Mouse (Mus musculus) kidney, embryonic 14.5 days (tissue): ENCODE results near the gene Osbpl5. TPM values are rescaled to one million over a fixed set of nuclear protein-coding genes. Genes with fewer than 3 reads are reported as not detected.

Source experiments
- ATAC-seq: fragments of 200-750 bp; cut with Nextera tagmentation; 2 replicates; pipeline ENCODE4 v1.8.0; 2017; ENCODE audit warnings: moderate number of reproducible peaks, mild to moderate bottlenecking, moderate TSS enrichment, moderate library complexity; ENCODE audit not compliant: low FRiP score, low TSS enrichment
- H3K27ac ChIP-seq: fragments of 300-500 bp; sonication (generic); 2 replicates; pipeline ENCODE4 v1.5.1; 2014; ENCODE audit warnings: low read depth, mild to moderate bottlenecking, low read length, moderate library complexity, mixed read lengths
- H3K27me3 ChIP-seq: fragments of 300-500 bp; sonication (generic); 2 replicates; pipeline ENCODE4 v1.6.1; 2014; ENCODE audit warnings: mild to moderate bottlenecking, low read length; ENCODE audit not compliant: control insufficient read depth, insufficient read depth
- H3K36me3 ChIP-seq: fragments of 300-500 bp; sonication (generic); 2 replicates; pipeline ENCODE4 v1.6.1; 2014; ENCODE audit warnings: low read length, mixed read lengths; ENCODE audit not compliant: control insufficient read depth, insufficient read depth
- H3K4me1 ChIP-seq: fragments of 300-500 bp; sonication (generic); 2 replicates; pipeline ENCODE4 v1.6.1; 2014; ENCODE audit warnings: low read length, mixed read lengths; ENCODE audit not compliant: control insufficient read depth, insufficient read depth
- H3K4me2 ChIP-seq: fragments of 300-500 bp; sonication (generic); replicated peaks from 2 replicates; pipeline ENCODE4 v1.6.1; 2014; ENCODE audit warnings: low read depth, mild to moderate bottlenecking, low read length
- H3K4me3 ChIP-seq: fragments of 300-500 bp; sonication (generic); 2 replicates; pipeline ENCODE4 v1.5.1; 2014; ENCODE audit warnings: mild to moderate bottlenecking, low read length
- H3K9ac ChIP-seq: fragments of 300-500 bp; sonication (generic); 2 replicates; pipeline ENCODE4 v1.6.1; 2014; ENCODE audit warnings: low read depth, mild to moderate bottlenecking, low read length, moderate library complexity
- H3K9me3 ChIP-seq: fragments of 300-500 bp; sonication (generic); 2 replicates; pipeline ENCODE4 v1.6.1; 2016; ENCODE audit warnings: low read length; ENCODE audit not compliant: control insufficient read depth
- WGBS: fragments of 180-500 bp; shearing (Covaris S2); extraction: QIAGEN DNeasy Blood & Tissue Kit; methylation state at CpG from one replicate; pipeline ENCODE4 v1.1.7; 2014; 5-methylcytosine and 5-hydroxymethylcytosine counted together
- polyA plus RNA-seq: library from polyadenylated mRNA; unstranded; fragments of >200 nt; fragmentation: Nextera tagmentation; extraction: Ambion mirVana; gene quantifications from 2 replicates; pipeline ENCODE4 v1.2.1, GENCODE M21; 2014

Osbpl5 gene
- polyA plus RNA-seq, 1 experiment from 2014 or later: 30.7 TPM

DNA sequence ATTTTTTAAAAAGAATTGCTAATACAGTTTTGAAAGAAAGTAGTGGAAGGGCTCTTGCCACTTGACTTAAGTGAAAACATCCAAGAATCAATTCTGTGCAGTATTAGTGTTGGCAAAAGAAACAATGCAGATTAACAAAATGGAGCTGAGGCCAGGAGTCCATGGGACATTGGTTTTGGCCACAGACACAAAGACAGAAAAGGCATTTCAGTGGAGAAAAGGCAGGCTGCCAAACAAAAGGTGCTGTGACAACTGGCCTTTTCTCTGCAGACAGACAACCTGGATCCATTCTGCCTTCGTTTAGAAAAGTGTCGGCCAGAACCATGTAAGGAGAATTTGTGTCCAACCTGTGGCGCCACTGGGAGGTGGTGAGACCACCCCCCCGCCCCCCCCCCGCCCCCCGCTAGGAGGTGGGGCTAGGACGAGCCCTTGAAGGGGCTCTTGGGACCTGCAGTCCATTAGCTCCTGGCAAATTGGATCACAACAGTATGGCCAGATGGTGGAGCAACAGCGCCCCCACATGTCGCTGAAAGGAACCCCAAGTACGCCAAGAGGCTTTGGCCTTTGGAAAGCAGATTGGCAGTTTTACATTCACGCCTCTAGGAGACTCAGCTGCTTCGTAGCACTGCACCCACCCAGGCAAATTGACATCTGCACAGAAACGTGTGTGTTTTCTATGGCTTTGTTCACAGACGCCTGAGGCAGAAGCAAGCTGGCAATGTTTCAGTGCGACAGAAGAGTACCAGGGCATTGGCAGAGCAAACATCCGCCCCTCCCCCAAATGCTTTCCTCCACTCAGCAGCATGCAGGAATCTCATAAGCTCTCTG, 8.5 kb downstream of the Osbpl5 start:
- 2% methylated on average over 16 of the region's 16 CpGs for WGBS
- Histone ChIP-seq H3K27me3 (no peaks in the 10 kb centered on the region), H3K27ac (no peak overlapping the region), H3K4me1 (no peaks in the 10 kb centered on the region), H3K4me3 (no peak overlapping the region; the same call in 1 of the 2 replicates), H3K36me3 (no peaks in the 10 kb centered on the region), H3K9me3 (no peaks in the 10 kb centered on the region), H3K9ac (no peak overlapping the region), H3K4me2 (peak overlapping the region; percentile 34)
- ATAC-seq: peak; percentile 88

- no peaks in the 10 kb centered on the region for H3K36me3 ChIP-seq
- no peaks in the 10 kb centered on the region for H3K9me3 ChIP-seq
- WGBS: 19% methylated on average over 2 of the region's 2 CpGs
- peak overlapping the region; percentile 70 for H3K4me2 ChIP-seq
- H3K27ac ChIP-seq: no peak overlapping the region
- H3K4me3 ChIP-seq: peak overlapping the region; percentile 47
- H3K4me1 ChIP-seq: peaks cover 20% of the 10 kb centered on the region
- peak overlapping the region; percentile 61; the same call in 1 of the 2 replicates for H3K9ac ChIP-seq
- no peaks in the 10 kb centered on the region for H3K27me3 ChIP-seq
- ATAC-seq: peak; percentile 21
These were observed 16.1 kb downstream of the Osbpl5 start for GRCm38 (mm10) chr7:143740653-143741052.

DNA sequence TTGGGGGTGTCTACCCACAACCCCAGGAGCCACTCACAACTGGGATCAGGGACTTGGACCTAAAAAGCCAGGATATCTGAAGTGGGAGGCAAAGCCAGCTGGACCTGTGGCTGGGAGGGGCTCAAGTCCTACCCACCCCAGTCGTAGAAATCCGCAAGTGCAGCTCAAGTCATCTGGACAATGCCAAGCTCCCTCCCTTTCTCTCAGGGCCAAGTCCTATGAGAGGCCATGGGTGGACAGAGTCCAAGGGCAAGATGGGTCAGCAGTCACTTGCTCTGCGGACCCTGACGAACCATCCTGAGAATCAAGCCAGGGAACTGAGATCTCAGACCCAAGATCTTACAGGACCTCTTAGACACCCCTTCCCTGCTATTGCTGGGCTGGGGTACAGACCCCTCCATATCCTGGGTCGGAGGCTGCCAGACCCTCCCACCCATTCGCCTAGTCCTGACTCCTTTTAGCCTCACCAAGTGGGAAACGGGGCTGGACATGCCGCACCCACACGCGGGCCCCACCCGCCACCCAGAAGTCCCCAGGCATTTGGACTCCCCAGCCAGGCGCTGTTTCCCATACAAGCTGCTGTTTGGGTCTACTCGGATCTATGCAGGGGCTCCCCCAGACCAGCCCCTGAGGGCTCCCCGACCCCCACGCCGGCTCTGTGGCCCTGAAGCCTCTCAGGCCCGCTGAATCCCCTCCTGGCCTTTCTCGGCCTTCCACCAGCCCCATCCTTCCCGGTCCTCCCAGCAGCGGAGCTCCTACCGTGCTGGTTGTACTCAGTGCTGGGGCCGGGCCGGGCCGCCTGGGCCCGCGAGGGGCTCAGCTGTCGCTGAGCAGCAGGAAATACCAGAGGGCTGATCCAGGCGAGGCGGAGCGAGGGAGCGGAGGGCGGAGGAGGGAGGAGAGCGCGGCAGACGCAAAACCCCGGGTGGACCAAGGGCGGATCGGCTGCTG, 17.0 kb downstream of the Osbpl5 start:
- peak overlapping the region; percentile 70 for H3K4me2 ChIP-seq
- peak overlapping the region; percentile 47 for H3K4me3 ChIP-seq
- H3K36me3 ChIP-seq: no peaks in the 10 kb centered on the region; the same call in 1 of the 2 replicates
- H3K27me3 ChIP-seq: no peaks in the 10 kb centered on the region
- no peaks in the 10 kb centered on the region for H3K9me3 ChIP-seq
- WGBS: 2% methylated on average over 36 of the region's 38 CpGs
- peak overlapping the region; percentile 2; the same call in 1 of the 2 replicates for H3K27ac ChIP-seq
- peak overlapping the region; percentile 61 for H3K9ac ChIP-seq
- peak; percentile 96 for ATAC-seq
- peaks cover 20% of the 10 kb centered on the region for H3K4me1 ChIP-seq

DNA sequence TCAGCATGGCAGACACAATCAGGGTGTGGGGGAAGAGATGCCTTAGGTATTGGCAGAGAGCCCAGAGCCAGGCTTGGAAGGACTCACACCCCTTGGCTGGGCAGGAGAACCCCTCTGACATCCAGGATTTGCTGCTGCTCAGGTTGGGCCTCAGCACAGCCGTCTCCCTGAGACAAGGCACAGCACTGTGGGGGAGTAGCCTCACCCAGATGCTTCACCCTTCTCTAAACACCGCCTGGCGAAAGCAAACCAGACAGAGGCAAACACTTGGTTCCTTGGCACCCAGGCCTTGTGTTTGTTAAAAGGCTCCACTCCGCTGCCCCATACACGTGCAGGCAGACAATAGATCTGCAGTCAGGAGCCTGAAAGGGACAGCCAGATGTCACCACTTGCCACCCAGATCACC, 18.2 kb downstream of the Osbpl5 start:
- no peaks in the 10 kb centered on the region; the same call in 1 of the 2 replicates for H3K36me3 ChIP-seq
- H3K4me1 ChIP-seq: peaks cover 20% of the 10 kb centered on the region
- peak overlapping the region; percentile 47; the same call in 1 of the 2 replicates for H3K4me3 ChIP-seq
- no peaks in the 10 kb centered on the region for H3K9me3 ChIP-seq
- no peak for ATAC-seq
- H3K27ac ChIP-seq: 0 out of 2 replicates have a peak overlapping the region, but pooled peaks have one; percentile 17
- H3K27me3 ChIP-seq: no peaks in the 10 kb centered on the region
- peak overlapping the region; percentile 61 for H3K9ac ChIP-seq
- peak overlapping the region; percentile 70 for H3K4me2 ChIP-seq
- WGBS: 25% methylated on average over 5 of the region's 5 CpGs

- 78% methylated on average over 6 of the region's 6 CpGs for WGBS
- Histone ChIP-seq H3K9ac (no peak overlapping the region), H3K9me3 (no peaks in the 10 kb centered on the region), H3K4me2 (peak overlapping the region; percentile 70), H3K27ac (0 out of 2 replicates have a peak overlapping the region, but pooled peaks have one; percentile 17), H3K4me3 (no peak overlapping the region), H3K4me1 (peaks cover 20% of the 10 kb centered on the region), H3K36me3 (no peaks in the 10 kb centered on the region; the same call in 1 of the 2 replicates), H3K27me3 (no peaks in the 10 kb centered on the region)
- ATAC-seq: no peak
These were observed 18.6 kb downstream of the Osbpl5 start for GRCm38 (mm10) chr7:143738194-143738593.

- H3K4me1 ChIP-seq: peaks cover 17% of the 10 kb centered on the region
- no peak overlapping the region for H3K4me2 ChIP-seq
- no peak overlapping the region for H3K9ac ChIP-seq
- no peaks in the 10 kb centered on the region for H3K9me3 ChIP-seq
- H3K27me3 ChIP-seq: no peaks in the 10 kb centered on the region
- WGBS: 90% methylated on average over 4 of the region's 4 CpGs
- H3K27ac ChIP-seq: no peak overlapping the region
- no peak overlapping the region for H3K4me3 ChIP-seq
- ATAC-seq: no peak
- H3K36me3 ChIP-seq: no peaks in the 10 kb centered on the region; the same call in 1 of the 2 replicates
These were observed 23.0 kb downstream of the Osbpl5 start for GRCm38 (mm10) chr7:143733746-143734145.

GRCm38 (mm10) chr7:143729886-143730285, 26.9 kb downstream of the Osbpl5 start:
- no peaks in the 10 kb centered on the region for H3K9me3 ChIP-seq
- H3K36me3 ChIP-seq: no peaks in the 10 kb centered on the region; the same call in 1 of the 2 replicates
- H3K4me1 ChIP-seq: peaks cover 6% of the 10 kb centered on the region; the same call in 1 of the 2 replicates
- H3K9ac ChIP-seq: no peak overlapping the region
- H3K27me3 ChIP-seq: no peaks in the 10 kb centered on the region
- WGBS: 56% methylated on average over 10 of the region's 10 CpGs
- no peak for ATAC-seq
- no peak overlapping the region for H3K27ac ChIP-seq
- no peak overlapping the region for H3K4me2 ChIP-seq
- H3K4me3 ChIP-seq: no peak overlapping the region

- Histone ChIP-seq H3K36me3 (no peaks in the 10 kb centered on the region), H3K27ac (no peak overlapping the region), H3K4me2 (no peak overlapping the region), H3K9me3 (no peaks in the 10 kb centered on the region), H3K4me1 (peaks cover 6% of the 10 kb centered on the region; the same call in 1 of the 2 replicates), H3K27me3 (no peaks in the 10 kb centered on the region), H3K4me3 (no peak overlapping the region), H3K9ac (no peak overlapping the region)
- WGBS: 82% methylated on average over 4 of the region's 4 CpGs
- no peak for ATAC-seq
These were observed 30.4 kb downstream of the Osbpl5 start for GRCm38 (mm10) chr7:143726396-143726795.
